Mouse (Mus musculus) forebrain, embryonic 16.5 days (tissue): ENCODE results near the gene Filip1. TPM values are rescaled to one million over a fixed set of nuclear protein-coding genes. Genes with fewer than 3 reads are reported as not detected.

Experiments used
- ATAC-seq: fragments of 200-750 bp; cut with Nextera tagmentation; 2 replicates; pipeline ENCODE4 v1.8.0; 2017; ENCODE audit warnings: mild to moderate bottlenecking, moderate library complexity
- H3K27ac ChIP-seq: fragments of 300-500 bp; sonication (generic); 2 replicates; pipeline ENCODE4 v1.5.1; 2014; ENCODE audit warnings: low read length, control low read depth
- H3K27me3 ChIP-seq: fragments of 300-500 bp; sonication (generic); replicated peaks from 2 replicates; pipeline ENCODE4 v1.6.1; 2014; ENCODE audit warnings: low read length; ENCODE audit not compliant: control insufficient read depth, insufficient read depth
- H3K36me3 ChIP-seq: fragments of 300-500 bp; sonication (generic); 2 replicates; pipeline ENCODE4 v1.6.1; 2014; ENCODE audit not compliant: control insufficient read depth, insufficient read depth
- H3K4me1 ChIP-seq: fragments of 300-500 bp; sonication (generic); replicated peaks from 2 replicates; pipeline ENCODE4 v1.6.1; 2014; ENCODE audit warnings: low read length; ENCODE audit not compliant: control insufficient read depth, insufficient read depth
- H3K4me2 ChIP-seq: fragments of 300-500 bp; sonication (generic); 2 replicates; pipeline ENCODE4 v1.6.1; 2014; ENCODE audit warnings: mild to moderate bottlenecking, low read length, control low read depth
- H3K4me3 ChIP-seq: fragments of 300-500 bp; sonication (generic); replicated peaks from 2 replicates; pipeline ENCODE4 v1.5.1; 2014; ENCODE audit warnings: mild to moderate bottlenecking, low read length, control low read depth
- H3K9ac ChIP-seq: fragments of 300-500 bp; sonication (generic); replicated peaks from 2 replicates; pipeline ENCODE4 v1.6.1; 2014; ENCODE audit warnings: low read depth, low read length, control low read depth
- H3K9me3 ChIP-seq: fragments of 300-500 bp; sonication (generic); 2 replicates; pipeline ENCODE4 v1.6.1; 2016; ENCODE audit warnings: low read length; ENCODE audit not compliant: control insufficient read depth
- whole genome bisulfite sequencing: fragments of 180-500 bp; shearing (Covaris S2); extraction: QIAGEN DNeasy Blood & Tissue Kit; methylation state at CpG from one replicate; pipeline ENCODE4 v1.1.7; 2014; 5-methylcytosine and 5-hydroxymethylcytosine counted together
- polyA plus RNA-seq: library from polyadenylated mRNA; unstranded; fragments of >200 nt; fragmentation: Nextera tagmentation; extraction: Ambion mirVana; gene quantifications from 2 replicates; pipeline ENCODE4 v1.2.1, GENCODE M21; 2015

Gene Filip1
- polyA plus RNA-seq, 1 experiment from 2014 or later, result 3.0 TPM

GRCm38 (mm10) chr9:79923262-79923661 is 89.4 kb downstream of the Filip1 start:
- H3K4me3 ChIP-seq, result no peak overlapping the region
- no peak for ATAC-seq
- H3K9me3 ChIP-seq, result no peaks in the 10 kb centered on the region
- H3K36me3 ChIP-seq, result no peaks in the 10 kb centered on the region
- no peak overlapping the region for H3K4me2 ChIP-seq
- peaks cover 6% of the 10 kb centered on the region for H3K4me1 ChIP-seq
- H3K9ac ChIP-seq, result no peak overlapping the region
- no peak overlapping the region for H3K27ac ChIP-seq
- WGBS, result 83% methylated on average over 3 of the region's 3 CpGs
- no peaks in the 10 kb centered on the region for H3K27me3 ChIP-seq

DNA sequence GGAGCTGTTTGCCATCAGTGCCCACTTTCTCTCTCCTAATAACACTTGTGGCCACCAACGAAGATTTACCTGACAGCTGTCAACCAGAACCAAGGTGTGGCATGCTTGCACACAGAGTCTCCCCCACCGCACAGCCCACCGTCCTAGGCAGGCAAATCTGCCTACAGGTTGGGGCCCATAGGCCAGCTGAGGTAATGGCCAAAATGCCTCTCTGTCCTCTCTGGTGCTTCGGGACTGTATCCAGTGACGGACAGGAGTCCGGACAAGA is 90.2 kb downstream of the Filip1 start:
- ATAC-seq, result no peak
- Histone ChIP-seq H3K9me3 (no peaks in the 10 kb centered on the region), H3K27ac (no peak overlapping the region), H3K4me2 (no peak overlapping the region), H3K4me3 (no peak overlapping the region), H3K4me1 (peaks cover 6% of the 10 kb centered on the region), H3K9ac (no peak overlapping the region), H3K27me3 (no peaks in the 10 kb centered on the region), H3K36me3 (no peaks in the 10 kb centered on the region)
- 89% methylated on average over 6 of the region's 6 CpGs for WGBS

DNA sequence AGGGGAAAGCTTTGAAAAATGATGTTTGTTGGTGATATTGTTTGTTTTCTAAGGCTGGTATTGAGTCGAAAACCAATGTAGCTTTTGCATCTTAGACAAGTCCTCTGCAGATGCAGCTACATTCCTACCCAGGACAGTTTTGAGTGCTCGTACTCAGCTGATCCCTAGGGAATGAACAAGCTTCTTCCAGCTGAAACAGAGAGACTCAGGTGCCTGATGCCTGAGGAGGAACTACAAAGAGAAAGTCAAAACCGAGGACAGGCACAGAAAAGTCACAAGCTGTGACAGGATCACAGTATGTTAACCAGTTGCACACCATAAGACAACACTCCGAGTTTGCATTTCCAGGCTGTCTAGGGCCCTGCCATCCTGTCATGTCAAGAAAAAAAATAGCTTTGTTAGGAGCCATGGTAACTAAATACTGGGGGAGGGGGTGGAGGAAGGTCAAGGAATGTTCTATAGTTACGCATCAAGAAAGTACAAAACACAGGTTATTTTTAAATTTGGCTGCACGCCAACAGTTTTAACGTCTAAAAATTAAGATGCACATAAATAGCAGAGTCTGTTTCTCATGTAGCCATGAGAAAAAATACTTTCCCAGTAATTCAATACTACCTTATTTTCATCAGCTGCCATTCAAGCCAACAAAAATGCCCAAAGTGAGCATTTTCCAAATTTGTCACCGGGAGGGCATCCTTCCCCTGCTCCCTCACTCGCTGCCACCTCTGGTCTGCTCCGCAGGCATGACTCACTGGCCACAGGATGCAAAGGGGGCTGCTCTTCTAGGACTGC is 90.8 kb downstream of the Filip1 start:
- no peak overlapping the region for H3K4me2 ChIP-seq
- 52% methylated on average over 10 of the region's 10 CpGs for WGBS
- 0 out of 2 replicates have a peak, but pooled peaks have one; percentile 28 for ATAC-seq

GRCm38 (mm10) chr9:79920540-79920933 is 92.1 kb downstream of the Filip1 start:
- Histone ChIP-seq H3K4me3 (no peak overlapping the region), H3K4me1 (peaks cover 6% of the 10 kb centered on the region), H3K27ac (no peak overlapping the region), H3K9ac (no peak overlapping the region), H3K4me2 (no peak overlapping the region), H3K9me3 (no peaks in the 10 kb centered on the region), H3K36me3 (no peaks in the 10 kb centered on the region), H3K27me3 (no peaks in the 10 kb centered on the region)
- 35% methylated on average over 5 of the region's 5 CpGs for WGBS
- ATAC-seq, result peak; percentile 55; the same call in 1 of the 2 replicates

More for the DNA sequence above, 90.8 kb downstream of the Filip1 start:
- Histone ChIP-seq H3K36me3 (no peaks in the 10 kb centered on the region), H3K27ac (no peak overlapping the region), H3K4me1 (peaks cover 6% of the 10 kb centered on the region), H3K9ac (no peak overlapping the region), H3K4me3 (no peak overlapping the region), H3K27me3 (no peaks in the 10 kb centered on the region), H3K9me3 (no peaks in the 10 kb centered on the region)

DNA sequence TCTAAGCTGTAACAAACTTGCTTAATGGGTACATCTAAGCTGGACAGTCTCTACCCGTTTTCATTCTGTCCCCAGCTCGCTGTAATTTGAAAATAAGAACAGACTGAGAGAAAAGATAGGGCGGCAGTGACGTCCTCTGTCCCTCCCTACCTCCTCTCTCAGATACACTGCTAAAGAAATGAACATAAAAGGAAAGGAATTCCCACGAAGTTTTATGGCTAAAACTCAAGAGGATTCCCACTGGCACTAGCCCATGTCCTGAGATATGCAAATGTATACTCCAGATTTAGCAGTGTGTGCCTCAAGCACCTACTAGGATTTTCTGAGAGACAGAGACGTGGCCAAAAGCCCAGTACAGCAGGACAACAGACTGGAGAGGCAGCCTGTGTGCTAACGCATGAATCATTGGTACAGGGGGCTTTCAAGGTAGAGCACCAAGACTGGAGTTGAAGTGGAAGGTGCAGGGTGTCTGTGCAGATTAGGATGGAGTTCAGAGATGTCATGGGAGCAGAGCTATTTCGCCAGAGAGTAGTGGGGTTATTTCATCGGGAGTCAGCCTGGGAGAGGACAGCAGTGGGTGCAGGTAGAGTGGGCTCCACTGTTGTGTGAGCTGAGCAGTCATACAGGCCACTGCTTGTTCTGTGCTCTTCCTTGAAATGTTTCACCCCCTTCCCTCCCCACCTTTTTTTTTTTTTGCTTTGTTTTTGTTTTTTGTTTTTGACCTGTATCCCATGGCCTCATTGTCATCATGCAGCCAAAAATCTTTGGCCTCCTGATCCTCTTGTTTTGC is 92.7 kb downstream of the Filip1 start:
- Histone ChIP-seq H3K9me3 (no peaks in the 10 kb centered on the region), H3K27ac (no peak overlapping the region), H3K27me3 (no peaks in the 10 kb centered on the region), H3K4me3 (no peak overlapping the region), H3K4me1 (peaks cover 6% of the 10 kb centered on the region), H3K9ac (no peak overlapping the region), H3K36me3 (no peaks in the 10 kb centered on the region), H3K4me2 (no peak overlapping the region)
- ATAC-seq, result peak; percentile 38; the same call in 1 of the 2 replicates
- 42% methylated on average over 9 of the region's 9 CpGs for WGBS

- Histone ChIP-seq H3K4me3 (no peak overlapping the region), H3K9me3 (no peaks in the 10 kb centered on the region), H3K4me1 (peaks cover 6% of the 10 kb centered on the region), H3K9ac (no peak overlapping the region), H3K27me3 (no peaks in the 10 kb centered on the region), H3K4me2 (no peak overlapping the region), H3K36me3 (no peaks in the 10 kb centered on the region), H3K27ac (no peak overlapping the region)
- 85% methylated on average over 7 of the region's 7 CpGs for whole genome bisulfite sequencing
- ATAC-seq, result no peak
These were observed 93.3 kb downstream of the Filip1 start for GRCm38 (mm10) chr9:79919303-79919721.

DNA sequence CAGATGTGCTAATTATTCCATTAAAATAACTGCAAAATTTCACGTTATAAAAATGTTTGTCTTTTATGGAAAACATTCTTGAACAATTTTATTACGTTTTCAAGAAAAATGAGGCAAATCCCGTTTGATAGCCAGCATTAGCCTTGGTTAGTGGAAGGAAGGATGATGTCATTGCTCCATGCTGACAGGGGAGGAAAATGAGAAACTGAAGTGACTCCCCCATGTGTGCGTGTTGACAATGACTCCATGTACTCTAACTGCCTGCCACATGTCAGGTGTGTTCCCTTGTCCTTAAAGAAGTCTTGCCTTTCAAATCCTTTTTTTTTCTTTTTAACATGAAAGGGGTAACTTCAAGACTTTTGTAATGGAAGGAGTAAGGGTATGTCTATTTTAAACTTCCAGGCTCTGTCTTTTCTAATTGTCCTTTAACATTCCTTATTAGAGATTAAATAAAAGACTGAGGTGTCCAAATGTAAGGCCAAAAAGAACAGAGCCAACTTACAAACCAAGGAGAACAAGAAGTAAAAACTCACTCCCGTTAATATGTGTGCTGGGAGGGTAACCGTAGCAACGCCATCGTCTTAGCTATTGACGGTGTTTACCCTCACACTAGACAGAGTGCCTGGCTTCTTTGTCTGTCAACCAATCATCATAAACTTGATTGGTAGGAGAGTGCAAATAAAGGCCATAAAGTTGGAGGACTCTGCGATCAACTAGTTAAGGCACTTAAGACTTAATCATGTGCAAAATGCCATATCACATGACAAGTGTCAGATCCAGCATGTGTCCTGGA is 94.1 kb downstream of the Filip1 start:
- ATAC-seq, result no peak
- Histone ChIP-seq H3K9ac (no peak overlapping the region), H3K27me3 (no peaks in the 10 kb centered on the region), H3K9me3 (no peaks in the 10 kb centered on the region), H3K27ac (no peak overlapping the region), H3K4me2 (no peak overlapping the region), H3K4me3 (no peak overlapping the region), H3K4me1 (peaks cover 6% of the 10 kb centered on the region), H3K36me3 (no peaks in the 10 kb centered on the region)
- WGBS, result 47% methylated on average over 10 of the region's 10 CpGs

GRCm38 (mm10) chr9:79914276-79914675 is 98.4 kb downstream of the Filip1 start:
- no peak overlapping the region for H3K9ac ChIP-seq
- H3K36me3 ChIP-seq, result no peaks in the 10 kb centered on the region
- no peak overlapping the region for H3K4me3 ChIP-seq
- 26% methylated on average over 4 of the region's 4 CpGs for WGBS
- no peak for ATAC-seq
- H3K27ac ChIP-seq, result no peak overlapping the region
- H3K4me2 ChIP-seq, result no peak overlapping the region
- H3K27me3 ChIP-seq, result no peaks in the 10 kb centered on the region
- no peaks in the 10 kb centered on the region for H3K9me3 ChIP-seq
- H3K4me1 ChIP-seq, result no peaks in the 10 kb centered on the region

DNA sequence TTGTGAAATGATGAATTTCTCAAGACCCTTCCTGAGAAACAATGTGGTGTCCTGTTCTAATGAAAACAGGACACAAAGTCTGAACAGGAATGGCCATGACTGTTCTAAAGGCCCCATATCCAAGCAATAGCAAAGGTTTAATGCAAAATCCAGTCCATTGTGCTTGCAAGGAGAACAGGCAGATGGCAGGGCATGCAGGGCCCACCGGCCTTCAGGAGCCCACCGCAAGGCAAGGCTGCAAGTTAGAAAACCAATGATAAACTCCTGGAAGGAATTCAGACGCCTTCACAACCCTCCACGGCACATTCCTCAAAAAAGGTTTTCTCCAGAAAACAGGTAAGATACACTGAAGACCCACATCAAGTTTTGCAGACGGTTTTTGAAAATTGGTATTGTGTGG is 99.7 kb downstream of the Filip1 start:
- 86% methylated on average over 5 of the region's 5 CpGs for WGBS
- H3K4me1 ChIP-seq, result no peaks in the 10 kb centered on the region
- ATAC-seq, result no peak

More for the DNA sequence above, 99.7 kb downstream of the Filip1 start:
- Histone ChIP-seq H3K9ac (no peak overlapping the region), H3K36me3 (no peaks in the 10 kb centered on the region), H3K27ac (no peak overlapping the region), H3K4me3 (no peak overlapping the region), H3K27me3 (no peaks in the 10 kb centered on the region), H3K9me3 (no peaks in the 10 kb centered on the region), H3K4me2 (no peak overlapping the region)
